Mouse (Mus musculus) layer of hippocampus, adult 9-10 months (tissue): ENCODE measurements around the gene Scn8a.

Experiments
- DNase-seq: peaks from one replicate; pipeline ENCODE4 v3.0.0; 2022; ENCODE audit warnings: low spot score

Scn8a gene

DNA sequence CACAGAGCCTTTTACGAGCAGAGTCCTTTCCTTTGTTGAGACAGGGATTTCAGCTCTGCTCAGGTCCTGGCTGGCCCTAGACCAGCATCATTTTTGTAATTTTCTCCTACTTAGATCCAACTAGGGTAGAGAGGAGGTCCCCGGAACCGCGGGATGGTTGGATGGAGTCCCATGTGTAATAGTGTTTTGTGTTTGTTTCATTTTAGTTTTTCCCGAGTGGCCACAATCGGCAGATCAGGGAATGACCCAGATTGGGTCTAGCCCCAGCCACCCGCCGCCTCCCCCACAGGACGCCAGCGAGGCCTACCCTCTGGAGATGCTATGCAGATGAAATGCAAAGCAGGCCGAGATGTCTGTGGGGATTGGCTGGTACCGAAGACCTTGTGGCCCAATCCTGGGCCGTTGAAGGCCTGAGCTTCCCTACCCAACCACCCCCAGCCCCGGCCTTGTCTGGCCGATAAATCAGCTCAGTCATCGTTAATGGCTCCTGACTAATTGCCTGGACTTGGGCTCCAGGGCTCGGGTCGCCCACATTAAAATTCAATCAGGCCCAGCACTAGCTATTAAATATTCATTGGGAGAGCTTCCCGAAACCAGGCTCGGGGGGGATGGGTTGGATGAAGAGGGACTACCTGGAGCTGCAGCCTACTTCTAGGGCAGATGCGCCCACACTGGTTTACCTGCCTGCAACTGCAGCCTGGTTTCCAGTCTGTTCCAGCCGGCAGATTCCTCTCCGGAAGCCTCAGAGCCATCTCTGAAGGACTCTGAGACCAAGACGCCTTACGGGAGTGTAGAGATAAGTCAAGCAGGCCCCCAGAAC lies 223.4 kb downstream of the Scn8a start:
- DNase-seq: no peak

DNA sequence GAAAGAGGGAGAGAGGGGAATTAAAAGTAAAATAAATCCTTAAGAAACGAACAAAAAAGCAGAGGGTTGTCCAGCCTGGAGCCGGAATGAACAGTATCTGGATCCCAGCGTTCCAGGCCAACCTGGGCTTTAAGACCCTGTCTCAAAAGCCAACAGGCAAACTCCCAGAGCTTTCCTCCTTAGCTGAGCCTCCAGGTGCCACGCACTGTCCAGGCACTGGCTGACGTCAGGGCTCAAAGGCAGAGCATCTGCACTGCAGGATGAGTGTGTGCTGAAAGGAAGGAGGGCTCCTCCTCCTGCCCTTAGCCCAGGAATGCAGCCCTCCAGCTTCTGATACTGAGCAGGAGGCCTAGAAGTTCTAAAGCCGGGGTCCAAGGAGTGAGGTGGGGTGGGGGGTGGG lies 224.3 kb downstream of the Scn8a start:
- no peak for DNase-seq

DNA sequence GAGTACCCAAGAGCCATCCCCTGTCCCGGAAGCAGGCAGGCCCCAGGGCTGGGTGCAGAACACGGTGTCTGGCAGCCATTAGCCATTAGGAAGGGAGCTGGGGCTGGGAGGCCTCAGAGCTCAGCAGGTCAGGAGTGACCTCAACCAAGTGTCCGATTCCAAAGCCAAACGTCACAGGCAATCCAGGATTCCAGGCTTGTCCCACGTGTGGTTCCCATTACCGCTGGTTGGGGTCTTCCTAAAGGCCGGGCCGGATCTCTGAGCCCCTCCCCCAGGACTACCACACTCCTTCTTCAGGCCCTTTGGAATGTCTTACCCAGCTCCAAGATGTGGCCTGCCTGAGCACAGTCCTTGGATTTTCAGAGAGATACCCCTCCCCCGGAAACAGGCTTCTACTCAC lies 225.3 kb downstream of the Scn8a start:
- DNase-seq: no peak

DNA sequence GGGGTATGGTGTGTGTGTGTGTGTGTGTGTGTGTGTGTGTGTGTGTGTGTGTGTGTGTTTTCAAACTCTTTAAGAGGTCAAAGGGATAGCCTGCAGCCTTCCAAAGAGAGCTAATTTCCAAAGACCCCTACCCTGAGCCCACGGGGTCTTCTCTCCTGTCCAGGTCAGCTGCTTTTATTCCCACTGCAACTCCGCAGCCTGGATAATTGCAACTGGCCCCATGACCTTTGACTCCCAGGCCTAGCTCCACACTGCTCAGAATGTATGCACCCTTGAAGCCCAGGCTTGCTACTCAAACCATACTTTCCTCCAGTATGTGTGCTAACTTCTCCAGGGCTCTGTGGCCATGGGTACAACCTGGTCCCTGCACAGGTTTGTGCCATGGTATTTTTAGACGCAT lies 225.7 kb downstream of the Scn8a start:
- no peak for DNase-seq
